Mouse (Mus musculus) MEL (cell line): ENCODE results near the gene Lefty1. TPM values are rescaled to one million over a fixed set of nuclear protein-coding genes. Genes with fewer than 3 reads are reported as not detected.

Source experiments
- DNase-seq: peaks from one replicate; pipeline ENCODE4 v3.0.0; 2011; ENCODE audit warnings: low read depth, low spot score
- H3K27ac ChIP-seq: 2 replicates; pipeline ENCODE4 v1.5.1; 2012; ENCODE audit warnings: low read depth, mild to moderate bottlenecking, control low read depth, low read length, moderate library complexity; ENCODE audit not compliant: control insufficient read depth
- H3K27me3 ChIP-seq, 2 experiments: fragments of 150-350 bp in 1 of 2; sonication (generic) in 1 of 2; 2 replicates each; pipeline ENCODE4 v1.6.1; 2012; ENCODE audit warnings: low read length in 2 of 2, mild to moderate bottlenecking in 2 of 2, improper control_type of control experiment in 1 of 2, moderate library complexity in 1 of 2; ENCODE audit not compliant: insufficient read depth in 2 of 2, control insufficient read depth in 1 of 2
- H3K36me3 ChIP-seq, 2 experiments: 2 replicates each; pipeline ENCODE4 v1.6.1; 2012 to 2014; ENCODE audit warnings: low read length in 2 of 2, improper control_type of control experiment in 1 of 2, inconsistent platforms in 1 of 2, mild to moderate bottlenecking in 1 of 2; ENCODE audit not compliant: insufficient read depth in 2 of 2, control insufficient read depth in 1 of 2
- H3K4me1 ChIP-seq, 2 experiments: fragments of 150-350 bp in 1 of 2; sonication (generic) in 1 of 2; 2 replicates each; pipeline ENCODE4 v1.6.1; 2012; ENCODE audit warnings: low read length in 2 of 2, improper control_type of control experiment in 1 of 2, mild to moderate bottlenecking in 1 of 2; ENCODE audit not compliant: insufficient read depth in 2 of 2, control insufficient read depth in 1 of 2
- H3K4me3 ChIP-seq, 2 experiments: fragments of 150-350 bp in 1 of 2; sonication (generic) in 1 of 2; 2 replicates each; pipeline ENCODE4 v1.5.1; 2012; ENCODE audit warnings: low read depth in 2 of 2, low read length in 2 of 2, mild to moderate bottlenecking in 2 of 2, moderate library complexity in 2 of 2, control low read depth in 1 of 2, improper control_type of control experiment in 1 of 2; ENCODE audit not compliant: control insufficient read depth in 1 of 2, insufficient read depth in 1 of 2
- H3K79me2 ChIP-seq: 2 replicates; pipeline ENCODE4 v1.6.1; 2012; ENCODE audit warnings: mild to moderate bottlenecking, low read length, moderate library complexity; ENCODE audit not compliant: control insufficient read depth, poor library complexity, insufficient read depth
- H3K9ac ChIP-seq: 2 replicates; pipeline ENCODE4 v1.6.1; 2012; ENCODE audit warnings: low read depth, mild to moderate bottlenecking, control low read depth, low read length, moderate library complexity; ENCODE audit not compliant: control insufficient read depth, poor library complexity, severe bottlenecking
- H3K9me3 ChIP-seq: fragments of 150-350 bp; sonication (generic); replicated peaks from 2 replicates; pipeline ENCODE4 v1.6.1; 2012; ENCODE audit warnings: mild to moderate bottlenecking, low read length, improper control_type of control experiment, moderate library complexity; ENCODE audit not compliant: insufficient read depth
- CTCF ChIP-seq, 3 experiments: IDR thresholded peaks in 2 of 3; conservative IDR thresholded peaks in 1 of 3; 2 replicates each; pipeline ENCODE4 v1.5.1; 2011 to 2012; ENCODE audit warnings: low read length in 3 of 3, low read depth in 2 of 3, mild to moderate bottlenecking in 2 of 3, improper control_type of control experiment in 1 of 3, inconsistent platforms in 1 of 3, mixed read lengths in 1 of 3, moderate library complexity in 1 of 3; ENCODE audit not compliant: control insufficient read depth in 1 of 3, insufficient read depth in 1 of 3, poor library complexity in 1 of 3, severe bottlenecking in 1 of 3
- ELF1 ChIP-seq: IDR thresholded peaks from 2 replicates; pipeline ENCODE4 v1.6.1; 2014; ENCODE audit warnings: low read depth, mild to moderate bottlenecking, inconsistent platforms, low read length, improper control_type of control experiment, moderate library complexity
- JUND ChIP-seq: IDR thresholded peaks from 2 replicates; pipeline ENCODE4 v1.6.1; 2011; ENCODE audit warnings: low read depth, mild to moderate bottlenecking, improper control_type of control experiment, low read length
- MEF2A ChIP-seq: IDR thresholded peaks from 2 replicates; pipeline ENCODE4 v1.6.1; 2014; ENCODE audit warnings: low read depth, mild to moderate bottlenecking, inconsistent platforms, low read length, improper control_type of control experiment; ENCODE audit not compliant: poor library complexity, insufficient replicate concordance, severe bottlenecking; ENCODE audit errors: extremely low read depth
- MXI1 ChIP-seq: IDR thresholded peaks from 2 replicates; pipeline ENCODE4 v1.6.1; 2011; ENCODE audit warnings: mild to moderate bottlenecking, low read depth, low read length, improper control_type of control experiment
- MYB ChIP-seq: IDR thresholded peaks from 2 replicates; pipeline ENCODE4 v1.6.1; 2011; ENCODE audit warnings: mild to moderate bottlenecking, low read depth, low read length, improper control_type of control experiment
- MYC ChIP-seq: IDR thresholded peaks from 2 replicates; pipeline ENCODE4 v1.6.1; 2011; ENCODE audit warnings: low read depth, mild to moderate bottlenecking, low read length, improper control_type of control experiment, moderate library complexity
- POLR2A ChIP-seq, 2 experiments: IDR thresholded peaks; 2 replicates each; pipeline ENCODE4 v1.6.1; 2011 to 2012; ENCODE audit warnings: low read length in 2 of 2, mild to moderate bottlenecking in 2 of 2, control low read depth in 1 of 2, improper control_type of control experiment in 1 of 2, low read depth in 1 of 2, moderate library complexity in 1 of 2; ENCODE audit not compliant: control insufficient read depth in 1 of 2, insufficient read depth in 1 of 2, poor library complexity in 1 of 2
- POLR2AphosphoS5 ChIP-seq: IDR thresholded peaks from 2 replicates; pipeline ENCODE4 v1.6.1; 2012; ENCODE audit warnings: low read depth, borderline replicate concordance, mild to moderate bottlenecking, inconsistent platforms, low read length, moderate library complexity, mixed read lengths
- TBP ChIP-seq: IDR thresholded peaks from 2 replicates; pipeline ENCODE4 v1.8.0; 2011; ENCODE audit warnings: low read depth, low read length, improper control_type of control experiment
- USF1 ChIP-seq: IDR thresholded peaks from 2 replicates; pipeline ENCODE4 v1.6.1; 2014; ENCODE audit warnings: low read depth, mild to moderate bottlenecking, inconsistent platforms, low read length, improper control_type of control experiment, moderate library complexity
- ZC3H11A ChIP-seq: IDR thresholded peaks from 2 replicates; pipeline ENCODE4 v1.6.1; 2012; ENCODE audit warnings: low read depth, mild to moderate bottlenecking, inconsistent platforms, low read length, improper control_type of control experiment
- ZNF384 ChIP-seq: IDR thresholded peaks from 2 replicates; pipeline ENCODE4 v1.6.1; 2012; ENCODE audit warnings: low read depth, mild to moderate bottlenecking, inconsistent platforms, low read length, improper control_type of control experiment
- polyA plus RNA-seq, 2 experiments: library from polyadenylated mRNA; stranded (reverse) in 1 of 2; unstranded in 1 of 2; fragments of >175 nt in 1 of 2; fragments of >200 nt in 1 of 2; gene quantifications; 2 replicates each; pipeline versions ENCODE4 v1.2.1 to v1.2.4; 2012; ENCODE audit warnings: low replicate concordance in 2 of 2, low read depth in 1 of 2; ENCODE audit not compliant: insufficient read length in 2 of 2, insufficient read depth in 1 of 2, missing spikeins in 1 of 2
- total RNA-seq: library from RNA; depleted of rRNA; stranded (reverse); fragments of 300-350 nt; gene quantifications from 2 replicates; pipeline ENCODE4 v1.2.3, GENCODE M21; 2012

The Lefty1 gene
- total and polyA plus RNA-seq, 3 experiments: 5.1 to 6.4 TPM; not detected in 1

- TF ChIP-seq MYB (no peak), POLR2AphosphoS5 (no peak), ELF1 (no peak), ZC3H11A (no peak)
- TF ChIP-seq, all 39 proteins: peak for 15
Measured at GRCm38 (mm10) chr1:180904039-180904814, 30.6 kb upstream of the Lefty1 start, which contains the start of gene Pycr2 (continued).

- 0 out of 2 replicates have a peak, but pooled peaks have one; percentile 29 for TF ChIP-seq ELF1
- no peak for TF ChIP-seq ZNF384
- 0 out of 2 replicates have a peak, but pooled peaks have one; percentile 34 for TF ChIP-seq TBP
- TF ChIP-seq MYC: 0 out of 2 replicates have a peak, but pooled peaks have one; percentile 2
- no peak for TF ChIP-seq JUND
- TF ChIP-seq POLR2AphosphoS5: no peak
- TF ChIP-seq POLR2A (IDR thresholded peaks at IDR 0.05; ENCODE audit: control insufficient read depth in 1 of 2, insufficient read depth in 1 of 2, low read depth in 1 of 2, low read length in 2 of 2, poor library complexity in 1 of 2): no peak
- TF ChIP-seq USF1: no peak
- Histone ChIP-seq H3K9me3 (no peaks in the 10 kb centered on the region), H3K27me3 (no peaks in the 10 kb centered on the region), H3K4me1 (peaks cover 2 to 32% of the 10 kb centered on the region in 2 experiments), H3K4me3 (peak overlapping the region; percentile 69 to 98), H3K79me2 (peaks cover 23% of the 10 kb centered on the region), H3K9ac (peak overlapping the region; percentile 93), H3K27ac (peak overlapping the region; percentile 88), H3K36me3 (peaks cover 0 to 30% of the 10 kb centered on the region in 2 experiments; a peak in 2 of 4 replicates)
- no peak for DNase-seq
Measured at GRCm38 (mm10) chr1:180904815-180905080, 30.1 kb upstream of the Lefty1 start.

- DNase-seq: peak; percentile 19
- peak overlapping the region; percentile 46 for H3K9ac ChIP-seq
- H3K27me3 ChIP-seq: no peaks in the 10 kb centered on the region
- TF ChIP-seq TBP (no peak), POLR2A (IDR thresholded peaks at IDR 0.05; ENCODE audit: control insufficient read depth in 1 of 2, insufficient read depth in 1 of 2, low read depth in 1 of 2, low read length in 2 of 2, poor library complexity in 1 of 2) (no peak), MEF2A (no peak), CTCF (IDR thresholded peaks at IDR 0.05 in 2 of 3, conservative IDR thresholded peaks at IDR 0.05 in 1 of 3; ENCODE audit: control insufficient read depth in 1 of 3, insufficient read depth in 1 of 3, low read depth in 2 of 3, low read length in 3 of 3, poor library complexity in 1 of 3, severe bottlenecking in 1 of 3) (peak in 1 of 3 experiments; percentile 2; a peak in 1 of 6 replicates), ZNF384 (no peak), ZC3H11A (no peak), MXI1 (no peak)
- H3K36me3 ChIP-seq: peaks cover 0 to 28% of the 10 kb centered on the region in 2 experiments; a peak in 2 of 4 replicates
- H3K9me3 ChIP-seq: no peaks in the 10 kb centered on the region
- peak overlapping the region; percentile 69 to 98 for H3K4me3 ChIP-seq
- peaks cover 2 to 32% of the 10 kb centered on the region in 2 experiments for H3K4me1 ChIP-seq
- peaks cover 23% of the 10 kb centered on the region for H3K79me2 ChIP-seq
- H3K27ac ChIP-seq: peak overlapping the region; percentile 20; the same call in 1 of the 2 replicates
Measured at GRCm38 (mm10) chr1:180905307-180905706, 29.5 kb upstream of the Lefty1 start.
